Mouse (Mus musculus): ENCODE results near the gene Aldh1a2. TPM values are rescaled to one million over a fixed set of nuclear protein-coding genes. Genes with fewer than 3 reads are reported as not detected.

The Aldh1a2 gene
- polyA plus RNA-seq, 1 experiment from 2014 or later, result 96.1 TPM

GRCm38 (mm10) chr9:71289810-71290209 is 74.2 kb downstream of the Aldh1a2 start:
- Histone ChIP-seq H3K27me3 (ENCODE audit: control insufficient read depth, insufficient read depth, low read length) (no peaks in the 10 kb centered on the region), H3K4me1 (ENCODE audit: control insufficient read depth, insufficient read depth, low read length) (no peaks in the 10 kb centered on the region), H3K9ac (replicated peaks; ENCODE audit: low read depth, low read length) (no peak overlapping the region), H3K4me3 (ENCODE audit: low read depth, low read length) (no peak overlapping the region), H3K4me2 (replicated peaks; ENCODE audit: low read depth, low read length) (no peak overlapping the region), H3K27ac (ENCODE audit: low read length) (no peak overlapping the region), H3K36me3 (ENCODE audit: control insufficient read depth, insufficient read depth, low read length) (no peaks in the 10 kb centered on the region), H3K9me3 (ENCODE audit: control insufficient read depth, low read depth, low read length) (no peaks in the 10 kb centered on the region)
- no peak for ATAC-seq (ENCODE audit: insufficient number of reproducible peaks, insufficient read depth, low FRiP score, low read depth)
- 90% methylated on average over 3 of the region's 3 CpGs for WGBS

GRCm38 (mm10) chr9:71290730-71291129 is 75.1 kb downstream of the Aldh1a2 start:
- 86% methylated on average over 1 of the region's 1 CpGs for WGBS
- no peak for ATAC-seq (ENCODE audit: insufficient number of reproducible peaks, insufficient read depth, low FRiP score, low read depth)
- no peaks in the 10 kb centered on the region for H3K27me3 ChIP-seq (ENCODE audit: control insufficient read depth, insufficient read depth, low read length)

GRCm38 (mm10) chr9:71295501-71295900 is 79.9 kb downstream of the Aldh1a2 start:
- Histone ChIP-seq H3K27me3 (ENCODE audit: control insufficient read depth, insufficient read depth, low read length) (no peaks in the 10 kb centered on the region), H3K27ac (ENCODE audit: low read length) (no peak overlapping the region), H3K9me3 (ENCODE audit: control insufficient read depth, low read depth, low read length) (no peaks in the 10 kb centered on the region), H3K9ac (replicated peaks; ENCODE audit: low read depth, low read length) (no peak overlapping the region), H3K36me3 (ENCODE audit: control insufficient read depth, insufficient read depth, low read length) (no peaks in the 10 kb centered on the region), H3K4me3 (ENCODE audit: low read depth, low read length) (no peak overlapping the region), H3K4me2 (replicated peaks; ENCODE audit: low read depth, low read length) (no peak overlapping the region), H3K4me1 (ENCODE audit: control insufficient read depth, insufficient read depth, low read length) (peaks cover 5% of the 10 kb centered on the region; the same call in 1 of the 2 replicates)
- 56% methylated on average over 8 of the region's 8 CpGs for WGBS
- ATAC-seq (ENCODE audit: insufficient number of reproducible peaks, insufficient read depth, low FRiP score, low read depth), result no peak

More at GRCm38 (mm10) chr9:71290730-71291129, 75.1 kb downstream of the Aldh1a2 start:
- H3K4me1 ChIP-seq (ENCODE audit: control insufficient read depth, insufficient read depth, low read length), result 0 out of 2 replicates have a peak, but pooled peaks cover 1% of the 10 kb centered on the region
- H3K9me3 ChIP-seq (ENCODE audit: control insufficient read depth, low read depth, low read length), result no peaks in the 10 kb centered on the region
- no peaks in the 10 kb centered on the region for H3K36me3 ChIP-seq (ENCODE audit: control insufficient read depth, insufficient read depth, low read length)
- H3K9ac ChIP-seq (replicated peaks; ENCODE audit: low read depth, low read length), result no peak overlapping the region
- H3K4me3 ChIP-seq (ENCODE audit: low read depth, low read length), result no peak overlapping the region
- H3K27ac ChIP-seq (ENCODE audit: low read length), result no peak overlapping the region
- H3K4me2 ChIP-seq (replicated peaks; ENCODE audit: low read depth, low read length), result no peak overlapping the region

DNA sequence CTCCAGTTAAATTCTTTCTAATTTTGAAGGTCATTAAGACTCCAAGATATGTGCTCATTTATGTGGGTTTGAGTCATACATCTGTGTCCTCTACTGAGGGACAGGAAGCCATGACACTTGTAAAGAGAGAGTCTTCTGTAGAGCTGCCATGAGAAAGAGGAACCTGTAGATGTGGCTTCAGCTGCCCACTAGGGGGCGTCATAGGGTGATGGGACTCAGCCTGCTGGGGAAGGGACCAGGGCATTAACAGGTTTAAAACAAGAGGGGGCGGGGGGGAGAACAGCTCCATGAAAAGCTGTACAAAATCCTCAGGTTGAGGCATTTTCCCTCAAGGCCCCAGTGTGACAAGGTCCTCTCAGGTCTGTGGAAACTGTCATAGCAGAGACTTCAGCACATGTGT is 88.0 kb downstream of the Aldh1a2 start:
- Histone ChIP-seq H3K9me3 (ENCODE audit: control insufficient read depth, low read depth, low read length) (no peaks in the 10 kb centered on the region), H3K27ac (ENCODE audit: low read length) (no peak overlapping the region), H3K4me3 (ENCODE audit: low read depth, low read length) (no peak overlapping the region), H3K9ac (replicated peaks; ENCODE audit: low read depth, low read length) (no peak overlapping the region), H3K27me3 (ENCODE audit: control insufficient read depth, insufficient read depth, low read length) (no peaks in the 10 kb centered on the region), H3K36me3 (ENCODE audit: control insufficient read depth, insufficient read depth, low read length) (no peaks in the 10 kb centered on the region), H3K4me1 (ENCODE audit: control insufficient read depth, insufficient read depth, low read length) (peaks cover 6% of the 10 kb centered on the region; the same call in 1 of the 2 replicates), H3K4me2 (replicated peaks; ENCODE audit: low read depth, low read length) (no peak overlapping the region)
- 52% methylated on average over 2 of the region's 2 CpGs for WGBS
- ATAC-seq (ENCODE audit: insufficient number of reproducible peaks, insufficient read depth, low FRiP score, low read depth), result no peak

GRCm38 (mm10) chr9:71307106-71307789 is 91.7 kb downstream of the Aldh1a2 start:
- WGBS, result 78% methylated on average over 9 of the region's 9 CpGs
- no peak for ATAC-seq (ENCODE audit: insufficient number of reproducible peaks, insufficient read depth, low FRiP score, low read depth)
- H3K9ac ChIP-seq (replicated peaks; ENCODE audit: low read depth, low read length), result no peak overlapping the region
- no peaks in the 10 kb centered on the region for H3K27me3 ChIP-seq (ENCODE audit: control insufficient read depth, insufficient read depth, low read length)
- H3K4me2 ChIP-seq (replicated peaks; ENCODE audit: low read depth, low read length), result no peak overlapping the region
- peaks cover 6% of the 10 kb centered on the region; the same call in 1 of the 2 replicates for H3K4me1 ChIP-seq (ENCODE audit: control insufficient read depth, insufficient read depth, low read length)
- no peaks in the 10 kb centered on the region for H3K9me3 ChIP-seq (ENCODE audit: control insufficient read depth, low read depth, low read length)
- H3K36me3 ChIP-seq (ENCODE audit: control insufficient read depth, insufficient read depth, low read length), result no peaks in the 10 kb centered on the region
- H3K4me3 ChIP-seq (ENCODE audit: low read depth, low read length), result no peak overlapping the region
- no peak overlapping the region for H3K27ac ChIP-seq (ENCODE audit: low read length)

GRCm38 (mm10) chr9:71315960-71316359 is 100.4 kb downstream of the Aldh1a2 start:
- Histone ChIP-seq H3K4me3 (ENCODE audit: low read depth, low read length) (no peak overlapping the region), H3K36me3 (ENCODE audit: control insufficient read depth, insufficient read depth, low read length) (no peaks in the 10 kb centered on the region), H3K9me3 (ENCODE audit: control insufficient read depth, low read depth, low read length) (no peaks in the 10 kb centered on the region; the same call in 1 of the 2 replicates), H3K27ac (ENCODE audit: low read length) (no peak overlapping the region), H3K27me3 (ENCODE audit: control insufficient read depth, insufficient read depth, low read length) (no peaks in the 10 kb centered on the region), H3K4me2 (replicated peaks; ENCODE audit: low read depth, low read length) (no peak overlapping the region), H3K9ac (replicated peaks; ENCODE audit: low read depth, low read length) (no peak overlapping the region), H3K4me1 (ENCODE audit: control insufficient read depth, insufficient read depth, low read length) (0 out of 2 replicates have a peak, but pooled peaks cover 5% of the 10 kb centered on the region)
- no peak for ATAC-seq (ENCODE audit: insufficient number of reproducible peaks, insufficient read depth, low FRiP score, low read depth)
- 84% methylated on average over 3 of the region's 3 CpGs for WGBS

DNA sequence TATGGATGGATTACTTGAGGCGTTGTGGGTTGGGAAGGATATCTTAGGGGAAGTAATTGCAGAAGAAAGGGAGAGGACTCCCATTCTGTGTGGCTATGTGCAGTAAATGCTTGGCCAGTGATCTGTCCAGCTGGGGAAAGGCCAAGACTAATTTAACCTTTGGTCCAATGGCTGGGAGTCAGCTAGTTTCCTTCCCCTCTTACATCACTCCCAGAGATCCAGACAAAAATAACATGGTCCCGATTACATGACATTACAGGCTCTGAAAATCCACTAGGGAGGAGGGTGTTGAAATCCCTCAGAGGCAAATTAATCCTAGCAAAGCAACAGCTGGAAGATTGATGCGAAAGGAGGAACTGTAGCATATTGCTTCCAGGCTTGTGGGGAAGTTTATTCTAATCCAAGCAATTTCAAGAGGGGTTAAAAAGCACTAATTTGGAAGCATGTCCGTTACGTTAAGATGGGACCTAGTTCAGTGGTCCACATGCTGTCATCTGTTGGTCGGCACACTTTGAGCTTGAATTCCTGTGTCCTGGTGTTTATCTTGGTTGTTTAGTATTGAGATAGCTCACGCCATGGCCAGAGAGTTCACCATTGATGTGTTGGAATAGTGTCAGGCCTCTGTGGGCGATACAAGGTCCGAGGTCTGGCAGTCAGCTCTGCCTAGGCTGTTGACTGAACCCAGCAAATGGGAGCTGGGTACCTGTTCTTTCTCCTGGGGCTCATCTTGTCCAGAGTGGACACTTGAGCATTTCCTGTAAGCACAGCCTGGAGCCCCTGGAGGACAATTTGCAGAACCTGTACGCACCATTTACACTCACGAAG is 101.7 kb downstream of the Aldh1a2 start:
- 47% methylated on average over 11 of the region's 11 CpGs for WGBS
- peak overlapping the region; percentile 84 for H3K27ac ChIP-seq (ENCODE audit: low read length)

GRCm38 (mm10) chr9:71317921-71318241 is 102.3 kb downstream of the Aldh1a2 start:
- 0 out of 2 replicates have a peak, but pooled peaks cover 9% of the 10 kb centered on the region for H3K4me1 ChIP-seq (ENCODE audit: control insufficient read depth, insufficient read depth, low read length)
- H3K27me3 ChIP-seq (ENCODE audit: control insufficient read depth, insufficient read depth, low read length), result no peaks in the 10 kb centered on the region
- no peak overlapping the region for H3K4me2 ChIP-seq (replicated peaks; ENCODE audit: low read depth, low read length)
- H3K4me3 ChIP-seq (ENCODE audit: low read depth, low read length), result no peak overlapping the region
- H3K36me3 ChIP-seq (ENCODE audit: control insufficient read depth, insufficient read depth, low read length), result no peaks in the 10 kb centered on the region
- no peak for ATAC-seq (ENCODE audit: insufficient number of reproducible peaks, insufficient read depth, low FRiP score, low read depth)
- no peak overlapping the region for H3K9ac ChIP-seq (replicated peaks; ENCODE audit: low read depth, low read length)
- peak overlapping the region; percentile 84 for H3K27ac ChIP-seq (ENCODE audit: low read length)
- H3K9me3 ChIP-seq (ENCODE audit: control insufficient read depth, low read depth, low read length), result no peaks in the 10 kb centered on the region; the same call in 1 of the 2 replicates
- WGBS, result 48% methylated on average over 3 of the region's 3 CpGs

More for the DNA sequence above, 101.7 kb downstream of the Aldh1a2 start:
- Histone ChIP-seq H3K4me1 (ENCODE audit: control insufficient read depth, insufficient read depth, low read length) (0 out of 2 replicates have a peak, but pooled peaks cover 9% of the 10 kb centered on the region), H3K4me3 (ENCODE audit: low read depth, low read length) (no peak overlapping the region), H3K4me2 (replicated peaks; ENCODE audit: low read depth, low read length) (no peak overlapping the region), H3K9ac (replicated peaks; ENCODE audit: low read depth, low read length) (no peak overlapping the region), H3K27me3 (ENCODE audit: control insufficient read depth, insufficient read depth, low read length) (no peaks in the 10 kb centered on the region), H3K9me3 (ENCODE audit: control insufficient read depth, low read depth, low read length) (no peaks in the 10 kb centered on the region; the same call in 1 of the 2 replicates), H3K36me3 (ENCODE audit: control insufficient read depth, insufficient read depth, low read length) (no peaks in the 10 kb centered on the region)
- no peak for ATAC-seq (ENCODE audit: insufficient number of reproducible peaks, insufficient read depth, low FRiP score, low read depth)

Data from stomach, embryonic 14.5 days (tissue).